Mouse (Mus musculus) left cerebral cortex, adult 2 months (tissue): ENCODE data around the gene Kank1. TPM values are rescaled to one million over a fixed set of nuclear protein-coding genes. Genes with fewer than 3 reads are reported as not detected.

Source experiments
- DNase-seq, 2 experiments: peaks; one replicate each; pipeline ENCODE4 v3.0.0; 2021 to 2022; ENCODE audit warnings: low spot score in 2 of 2, mixed read lengths in 1 of 2; ENCODE audit errors: extremely low spot score in 1 of 2
- H3K27ac ChIP-seq: fragments of 200-600 bp; 2 replicates; pipeline ENCODE4 v1.8.1; 2022
- H3K4me3 ChIP-seq: fragments of 200-600 bp; 2 replicates; pipeline ENCODE4 v1.8.1; 2022
- CTCF ChIP-seq: fragments of 200-600 bp; IDR thresholded peaks from 2 replicates; pipeline ENCODE4 v1.8.1; 2022; ENCODE audit warnings: antibody characterized with exemption, mild to moderate bottlenecking, moderate library complexity
- intact Hi-C: fragments of 180-260 bp; cut with DNase I; formaldehyde crosslinking; loops from one replicate; pipeline ENCODE4 v1.15.1; 2025
- total RNA-seq, 2 experiments: library from RNA; stranded (reverse); gene quantifications; 2 replicates each; pipeline ENCODE4 v1.2.3; 2021

Gene Kank1
- total RNA-seq, 2 experiments from 2014 or later: 14.1 to 20.0 TPM

DNA sequence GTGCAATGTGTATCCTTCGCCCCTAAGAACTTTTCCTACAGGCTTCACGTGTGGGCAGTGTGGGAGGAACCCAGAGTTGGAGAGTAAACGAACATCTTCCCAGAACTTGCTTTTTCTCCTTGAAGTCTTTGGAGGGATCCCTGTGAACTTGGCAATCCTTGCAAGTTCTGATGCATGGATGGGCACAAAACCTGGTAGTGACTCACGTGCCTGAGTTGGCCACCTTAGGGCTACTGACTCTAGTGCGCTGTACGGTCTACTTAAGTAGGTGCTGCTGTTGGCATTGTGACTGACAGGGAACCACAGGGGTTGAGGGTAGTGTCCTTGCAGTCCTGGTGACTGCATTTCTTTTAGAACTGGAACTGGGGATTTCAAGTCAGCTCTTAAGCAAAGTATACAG is 21.5 kb downstream of the Kank1 start:
- Histone ChIP-seq H3K4me3 (no peak overlapping the region), H3K27ac (no peak overlapping the region)
- intact Hi-C loops: no loop called here
- no peak for DNase-seq
- no peak for TF ChIP-seq CTCF

DNA sequence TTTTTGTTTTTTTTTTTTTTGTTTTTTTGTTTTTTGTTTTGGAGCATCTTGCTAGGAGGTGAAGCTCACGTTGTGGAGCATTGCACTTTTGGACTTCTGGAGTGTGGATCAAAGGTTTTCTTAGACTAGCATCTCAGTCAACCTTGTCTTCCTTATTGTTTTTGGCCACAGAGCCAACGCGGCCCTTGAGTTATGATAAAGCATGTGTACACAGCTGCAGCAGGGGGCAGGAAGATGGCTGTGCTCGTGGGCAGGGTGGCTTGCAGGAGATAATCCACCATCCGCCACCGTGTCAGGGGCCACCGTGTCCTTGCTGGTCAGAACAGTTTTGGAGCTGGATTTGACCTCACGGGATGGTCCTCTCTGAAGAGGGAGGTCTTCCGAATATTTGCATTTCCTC is 29.4 kb downstream of the Kank1 start:
- no peak for DNase-seq
- no peak overlapping the region for H3K4me3 ChIP-seq
- TF ChIP-seq CTCF: no peak
- intact Hi-C loops: no loop called here
- H3K27ac ChIP-seq: no peak overlapping the region

DNA sequence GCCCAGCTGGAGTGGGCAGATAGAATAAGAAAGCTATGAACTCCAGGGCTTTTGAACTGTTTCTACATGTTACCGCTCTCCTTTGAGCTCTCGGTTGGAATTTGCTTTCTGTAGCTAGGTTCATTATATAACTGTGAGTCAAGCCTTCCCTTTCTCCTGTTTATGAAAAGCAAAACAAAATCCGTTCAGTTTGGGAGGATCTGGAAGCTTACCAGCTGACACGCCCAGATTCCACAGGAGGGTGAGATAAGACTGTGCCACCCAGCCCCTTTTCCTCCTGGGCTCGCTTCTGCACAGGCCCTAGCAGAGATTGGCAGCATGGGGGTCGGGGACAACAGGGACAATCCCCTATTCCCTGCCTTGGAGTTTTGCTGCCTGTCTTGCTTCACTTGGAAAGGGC is 30.5 kb downstream of the Kank1 start:
- no peak for TF ChIP-seq CTCF
- Histone ChIP-seq H3K27ac (no peak overlapping the region), H3K4me3 (no peak overlapping the region)
- intact Hi-C loops: no loop called here
- peak; percentile 15 to 16 for DNase-seq

DNA sequence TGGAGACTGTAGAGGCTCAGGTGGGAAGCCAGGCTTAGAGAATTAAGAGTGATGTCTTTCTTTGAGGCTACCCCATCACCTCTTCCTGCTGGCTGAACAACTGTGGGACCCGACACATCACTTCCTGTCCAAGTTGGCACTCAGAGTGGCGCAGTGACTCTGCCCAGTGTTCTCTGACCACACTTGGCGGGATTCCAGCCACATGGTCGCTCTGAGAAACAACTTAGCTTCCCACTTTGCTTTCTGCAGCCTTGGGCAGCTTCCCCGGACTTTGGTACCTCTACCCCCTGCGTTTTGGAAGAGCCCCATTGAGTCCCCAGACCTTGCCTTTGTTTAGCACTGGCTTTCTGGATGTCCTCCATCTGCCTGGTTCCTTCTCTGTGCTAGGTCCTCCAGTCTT is 31.8 kb downstream of the Kank1 start:
- intact Hi-C loops: no loop called here
- Histone ChIP-seq H3K4me3 (no peak overlapping the region), H3K27ac (no peak overlapping the region)
- DNase-seq: peak; percentile 46 to 64
- no peak for TF ChIP-seq CTCF

DNA sequence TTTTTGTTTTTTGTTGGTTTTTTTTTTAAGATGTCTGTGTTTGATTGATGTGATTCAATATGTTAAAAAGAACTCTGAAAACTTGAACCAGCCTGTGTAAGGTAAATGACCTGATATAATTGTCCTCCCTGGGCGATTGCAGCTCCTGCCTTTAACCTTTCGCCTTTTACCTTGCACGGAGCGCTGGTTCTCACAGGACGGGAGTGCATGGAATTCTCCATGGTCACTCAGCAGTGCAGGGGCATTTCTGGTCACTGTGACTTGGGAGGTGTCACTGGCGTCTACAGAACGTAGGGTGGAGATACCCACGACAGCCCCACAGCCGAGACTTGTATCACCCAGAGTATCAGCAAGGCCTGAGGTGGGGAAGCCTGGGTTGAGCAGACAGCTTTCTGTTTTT is 34.8 kb downstream of the Kank1 start:
- intact Hi-C loops: no loop called here
- TF ChIP-seq CTCF: no peak

DNA sequence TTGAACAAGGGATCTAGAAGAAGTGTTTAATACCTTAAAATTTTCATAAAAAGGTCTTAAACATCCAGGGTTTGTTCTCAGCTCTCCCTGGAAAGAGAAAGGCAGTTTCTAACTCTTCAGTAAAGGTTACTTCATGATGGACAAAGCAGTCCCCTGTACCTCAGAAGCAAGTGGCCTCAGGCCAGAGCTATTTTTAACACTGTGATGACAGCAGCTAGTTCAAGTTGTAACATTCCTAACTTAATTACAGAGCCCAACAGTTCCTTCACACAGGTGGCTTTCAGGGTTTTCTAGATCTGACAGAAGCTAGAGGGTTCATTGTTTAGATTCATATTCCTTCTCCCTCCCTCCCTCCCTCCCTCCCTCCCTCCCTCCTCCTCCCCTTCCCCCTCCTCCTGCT is 36.4 kb downstream of the Kank1 start:
- no peak for DNase-seq
- intact Hi-C loops: no loop called here
- Histone ChIP-seq H3K4me3 (no peak overlapping the region), H3K27ac (no peak overlapping the region)
- no peak for TF ChIP-seq CTCF

More for the DNA sequence above, 34.8 kb downstream of the Kank1 start:
- Histone ChIP-seq H3K27ac (no peak overlapping the region), H3K4me3 (no peak overlapping the region)
- DNase-seq: no peak

DNA sequence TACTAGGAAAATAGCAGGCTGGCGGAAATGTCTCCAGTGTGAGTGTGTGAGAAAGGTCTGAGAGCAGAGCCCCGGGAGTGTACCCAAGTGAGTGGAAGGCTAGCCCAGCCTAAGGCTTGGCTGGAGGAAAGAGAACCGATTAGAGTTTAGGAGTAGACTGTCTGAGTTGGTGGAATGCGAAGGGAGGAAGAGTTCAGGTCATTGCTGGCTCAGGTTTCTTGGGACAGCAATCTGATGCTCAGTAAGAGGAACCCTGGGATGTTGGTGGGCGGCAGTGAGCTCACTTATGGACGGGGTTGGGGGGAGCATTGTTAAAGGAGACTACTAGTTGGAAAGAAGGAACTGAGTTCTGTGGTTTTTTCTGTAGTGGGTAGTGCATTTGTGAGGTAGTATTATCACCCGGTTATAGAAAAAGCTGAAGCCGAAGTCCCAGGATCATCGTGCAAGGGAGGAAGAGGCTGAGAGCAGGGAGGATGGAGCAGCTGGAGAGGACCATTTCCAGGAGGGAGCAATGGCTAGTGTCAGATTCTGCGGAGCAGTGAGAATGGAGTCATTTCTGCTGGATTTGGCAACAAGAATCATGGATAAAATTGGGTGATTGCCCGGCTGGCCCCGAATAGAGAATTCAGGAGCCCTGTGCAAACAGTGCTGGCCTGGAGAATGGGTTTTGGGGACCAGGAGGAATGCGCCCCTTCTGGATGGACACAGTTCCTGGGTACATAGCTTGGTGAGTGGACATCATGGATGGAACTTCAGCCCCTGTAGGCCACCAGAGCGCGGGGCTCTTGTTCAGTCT is 40.0 kb downstream of the Kank1 start:
- no peak for DNase-seq
- intact Hi-C loops: no loop called here
- no peak for TF ChIP-seq CTCF

DNA sequence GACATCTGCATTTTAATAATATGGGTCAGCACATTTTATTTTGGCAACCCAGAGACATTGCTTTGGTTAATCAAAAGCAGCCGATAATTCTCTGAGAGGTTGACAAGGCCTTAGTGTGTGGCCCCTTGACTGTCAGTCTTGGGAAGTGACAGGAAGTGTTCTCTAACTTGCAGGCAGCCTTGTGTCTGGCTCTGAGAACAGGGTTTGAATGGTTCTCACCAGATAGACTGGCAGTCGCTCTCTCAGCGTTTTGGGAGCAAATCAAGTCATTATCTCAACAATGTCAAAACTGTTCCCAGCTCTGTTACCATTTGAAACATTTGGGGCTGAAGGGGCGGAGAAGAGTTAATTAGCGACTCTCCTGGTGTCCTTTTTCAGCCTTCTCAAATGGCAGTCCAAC is 41.0 kb downstream of the Kank1 start:
- no peak overlapping the region for H3K27ac ChIP-seq
- DNase-seq: no peak
- intact Hi-C loops: no loop called here
- no peak overlapping the region for H3K4me3 ChIP-seq
- no peak for TF ChIP-seq CTCF

More for the DNA sequence above, 40.0 kb downstream of the Kank1 start:
- H3K4me3 ChIP-seq: no peak overlapping the region
- H3K27ac ChIP-seq: no peak overlapping the region

DNA sequence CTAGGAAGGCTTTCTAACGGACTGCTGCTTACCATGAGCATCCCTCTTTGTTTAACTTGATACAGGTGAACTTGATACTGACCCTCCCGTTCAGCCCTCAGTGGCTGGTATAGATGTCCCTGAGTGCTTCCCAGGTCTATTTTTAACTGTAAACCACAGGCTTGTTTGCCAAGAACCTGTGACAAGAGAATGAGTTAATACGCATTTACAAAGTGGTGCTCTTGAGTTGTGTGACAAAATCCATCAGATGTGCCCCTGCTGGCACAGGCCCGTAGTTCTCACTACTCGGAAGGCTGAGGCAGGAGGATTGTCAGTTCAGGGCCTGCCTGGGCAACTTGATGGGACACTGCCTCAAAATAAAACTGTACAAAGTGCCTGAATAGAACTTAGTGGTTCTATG is 42.8 kb downstream of the Kank1 start:
- no peak overlapping the region for H3K4me3 ChIP-seq
- TF ChIP-seq CTCF: no peak
- intact Hi-C loops: no loop called here
- no peak for DNase-seq
- no peak overlapping the region for H3K27ac ChIP-seq

DNA sequence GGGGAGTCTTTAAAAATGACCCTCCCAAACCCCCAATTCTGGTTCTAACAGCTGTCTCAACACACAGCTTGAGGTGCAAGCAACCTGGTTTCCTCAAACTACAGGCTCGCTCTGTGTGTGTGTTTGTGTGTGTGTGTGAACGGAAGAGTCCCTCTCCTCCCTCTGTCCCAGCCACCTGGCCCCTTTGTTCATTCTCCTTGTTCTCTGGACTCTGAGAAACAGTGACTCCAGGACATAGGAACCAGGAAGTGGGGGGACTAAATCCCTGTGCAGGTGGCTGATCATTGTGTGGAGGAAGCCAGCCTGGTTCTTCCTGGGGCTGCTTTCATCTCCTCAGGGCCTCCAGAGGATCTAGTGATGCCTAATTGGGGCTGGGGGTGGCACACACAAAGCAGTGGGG is 46.9 kb downstream of the Kank1 start:
- no peak for DNase-seq
- TF ChIP-seq CTCF: no peak
- Histone ChIP-seq H3K4me3 (no peak overlapping the region), H3K27ac (no peak overlapping the region)
- intact Hi-C loops: no loop called here

DNA sequence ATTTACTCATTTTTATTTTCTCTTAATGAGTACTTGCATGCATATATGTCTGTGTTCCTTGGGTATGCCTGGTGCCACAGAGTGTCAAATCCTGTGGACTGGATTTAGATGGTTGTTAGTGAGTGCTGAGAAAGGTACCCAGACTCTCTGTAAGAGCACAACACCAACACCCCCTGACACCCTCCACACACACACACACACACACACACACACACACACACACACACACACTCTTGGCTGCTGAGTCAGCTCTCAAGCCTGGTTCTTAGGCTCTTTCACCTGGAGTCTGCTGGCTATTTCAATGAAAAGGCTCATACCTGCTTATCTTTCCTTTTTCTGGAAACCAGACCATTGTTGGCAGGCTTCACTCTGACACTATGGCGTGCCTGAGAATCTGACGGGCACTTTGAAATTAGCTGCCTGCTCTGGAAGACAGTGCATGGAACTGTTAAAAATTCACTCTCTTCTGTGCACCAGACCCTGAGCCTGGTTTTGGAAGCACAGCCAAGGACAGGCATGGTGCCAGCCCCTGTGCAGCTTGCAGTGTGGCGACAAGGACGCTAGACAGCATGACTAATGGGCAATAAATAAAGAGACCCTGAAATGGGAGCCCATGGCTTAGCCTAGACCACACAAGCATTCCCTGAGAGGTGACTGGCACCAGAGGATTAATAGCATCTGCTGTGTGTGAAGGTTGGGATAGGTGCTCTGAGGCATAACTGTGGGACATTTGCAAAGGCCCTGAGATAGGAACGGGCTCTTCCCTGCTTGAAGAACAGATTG is 49.2 kb downstream of the Kank1 start:
- TF ChIP-seq CTCF: no peak
- H3K4me3 ChIP-seq: no peak overlapping the region
- intact Hi-C loops: no loop called here
- H3K27ac ChIP-seq: no peak overlapping the region
- peak; percentile 33 to 47 for DNase-seq

DNA sequence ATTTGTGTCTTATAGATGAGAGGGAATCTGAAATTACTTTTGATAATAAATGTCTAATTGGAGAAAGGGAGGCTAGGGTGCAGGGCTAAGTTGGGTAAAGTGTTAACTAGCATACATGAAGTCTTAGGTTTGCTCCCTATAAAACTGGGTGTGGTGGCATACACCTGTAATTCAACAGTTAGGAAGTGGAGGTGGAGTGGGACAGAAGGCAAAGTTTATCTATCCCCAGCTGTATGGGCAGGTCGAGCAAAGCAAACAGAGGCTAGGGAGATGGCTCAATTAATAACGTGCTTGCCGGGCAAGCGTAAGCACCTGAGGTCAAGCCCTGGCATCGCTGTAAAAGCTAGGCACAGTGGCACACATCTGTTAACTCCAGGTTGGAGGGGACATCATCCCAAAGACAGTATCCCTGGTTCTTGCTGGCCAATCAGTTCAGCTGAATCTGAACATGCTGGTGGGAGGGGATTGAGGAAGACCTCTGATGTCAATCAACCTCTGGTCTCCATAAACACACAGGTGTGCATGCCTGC is 54.3 kb downstream of the Kank1 start:
- no peak for DNase-seq
- intact Hi-C loops: no loop called here
- H3K27ac ChIP-seq: no peak overlapping the region
- TF ChIP-seq CTCF: no peak
- no peak overlapping the region for H3K4me3 ChIP-seq
